Mouse (Mus musculus) frontal cortex, postnatal 10 days (tissue): Measurements from ENCODE around the gene Spon2.
A peak's percentile ranks its signal among the peaks of the same experiment; 100 is the strongest.

ENCODE experiments used
- DNase-seq, 2 experiments: peaks; one replicate each; pipeline ENCODE4 v3.0.0; 2022; ENCODE audit warnings: low spot score in 2 of 2, mixed read lengths in 1 of 2

Spon2 gene

GRCm38 (mm10) chr5:33217663-33218062 lies 592 bp downstream of the Spon2 start:
- no peak for DNase-seq

DNA sequence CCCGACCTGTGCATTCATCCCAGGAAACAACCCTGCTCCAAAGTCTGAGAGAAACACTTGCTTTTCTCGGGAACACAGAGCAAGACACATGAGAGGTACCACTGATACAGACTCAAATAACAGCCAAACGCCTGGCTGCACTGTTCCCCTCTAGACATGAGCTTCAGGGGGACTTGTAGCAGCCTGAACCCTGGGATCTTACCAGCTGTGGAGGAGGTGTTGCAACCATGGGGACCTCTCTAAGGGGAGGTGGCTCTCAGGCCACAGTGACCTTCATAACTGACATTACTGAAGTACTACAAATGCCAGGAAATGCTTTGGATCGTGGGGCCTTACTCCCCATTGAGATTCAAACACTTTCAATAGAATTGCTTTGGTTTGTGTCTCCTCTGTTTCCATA lies 3.5 kb downstream of the Spon2 start:
- no peak for DNase-seq

DNA sequence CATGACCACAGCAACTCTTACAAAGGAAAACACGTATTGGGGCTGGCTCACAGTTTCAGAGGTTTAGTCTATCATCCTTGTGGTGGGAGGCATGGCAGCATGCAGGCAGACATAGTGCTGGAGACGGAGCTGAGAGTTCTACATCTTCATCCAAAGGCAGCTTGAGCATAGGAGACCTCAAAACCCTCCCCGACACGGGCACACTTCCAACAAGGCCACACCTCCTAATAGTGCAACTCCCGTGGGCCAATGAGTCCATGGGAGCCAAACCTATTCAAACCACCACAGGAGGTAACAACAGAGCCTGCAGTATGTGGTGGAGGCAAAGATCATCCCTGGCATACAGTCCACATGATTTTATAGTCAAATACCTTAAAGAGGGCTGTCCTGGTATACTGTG lies 7.0 kb downstream of the Spon2 start:
- no peak for DNase-seq

DNA sequence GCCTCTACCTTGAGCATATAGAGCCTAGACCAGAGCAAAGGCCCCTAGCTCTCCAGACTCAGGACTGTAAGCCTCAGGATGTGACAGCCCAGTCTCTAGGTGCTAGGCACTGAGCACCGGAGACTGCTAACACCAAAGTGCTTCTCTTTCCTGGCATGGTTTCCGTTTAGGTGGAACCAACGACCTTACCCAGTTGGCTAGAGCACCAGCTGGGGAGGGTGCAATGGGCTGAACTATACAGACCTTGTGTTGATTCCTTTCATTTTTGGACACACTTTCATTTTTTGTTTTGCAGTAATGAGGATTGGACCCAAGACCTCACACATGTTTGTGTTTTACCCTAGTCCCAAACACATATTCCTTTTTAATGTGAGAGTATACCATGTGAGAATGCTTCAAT lies 7.7 kb downstream of the Spon2 start:
- DNase-seq, result no peak

DNA sequence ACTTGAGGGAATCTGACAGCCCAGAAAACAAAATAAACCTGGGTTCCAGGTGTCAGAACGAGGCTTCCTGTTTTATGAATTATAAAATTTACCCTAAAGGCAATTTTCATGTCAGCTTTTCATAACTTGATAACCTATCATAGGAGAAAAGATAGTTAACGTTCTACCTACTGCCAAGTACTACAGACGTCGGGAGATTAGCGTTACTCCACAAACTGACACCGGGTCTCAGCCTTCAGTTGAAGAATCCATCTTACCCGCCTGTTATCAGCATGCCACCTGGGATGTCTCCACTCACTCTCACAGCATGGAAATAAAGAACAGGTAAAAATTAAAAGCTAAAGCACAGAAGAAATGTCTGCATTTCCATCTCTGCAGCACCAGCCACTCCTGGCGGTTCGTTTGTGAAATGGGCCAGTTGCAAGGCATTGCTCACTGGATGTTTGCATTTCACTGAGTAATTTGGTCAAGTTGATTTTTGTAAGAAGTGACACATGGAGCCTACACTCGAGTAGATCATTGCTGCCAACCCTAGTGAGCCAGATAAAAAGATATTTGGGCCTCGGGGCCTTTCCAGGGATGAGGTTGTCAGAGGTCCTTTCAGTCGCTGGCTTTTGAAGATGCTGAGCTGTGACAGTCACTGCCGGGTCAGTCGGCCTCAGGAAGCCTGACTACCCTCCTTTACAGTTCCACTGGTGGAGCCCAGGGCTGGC lies 9.6 kb downstream of the Spon2 start:
- DNase-seq, result no peak

DNA sequence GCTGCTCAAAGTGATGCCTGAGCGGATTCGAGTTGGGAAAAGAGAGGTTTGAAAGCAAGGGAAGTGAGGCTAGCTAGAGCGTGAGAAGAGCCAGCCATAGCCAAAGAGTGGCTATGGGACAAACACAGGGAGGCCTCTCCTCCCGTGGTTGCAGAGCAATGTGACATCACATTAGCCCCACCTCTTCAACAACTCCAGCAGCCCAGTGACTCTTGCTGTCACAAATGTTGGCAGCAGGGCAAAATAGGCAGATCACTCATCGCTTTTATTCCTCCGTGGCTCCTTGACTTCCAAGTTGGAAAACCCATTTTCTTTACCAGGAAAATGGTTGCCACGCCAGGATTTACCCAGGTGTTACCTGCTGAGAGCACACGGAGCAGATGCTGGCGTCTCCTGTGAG lies 11.1 kb downstream of the Spon2 start:
- no peak for DNase-seq

GRCm38 (mm10) chr5:33206328-33206727 lies 11.9 kb downstream of the Spon2 start:
- no peak for DNase-seq

DNA sequence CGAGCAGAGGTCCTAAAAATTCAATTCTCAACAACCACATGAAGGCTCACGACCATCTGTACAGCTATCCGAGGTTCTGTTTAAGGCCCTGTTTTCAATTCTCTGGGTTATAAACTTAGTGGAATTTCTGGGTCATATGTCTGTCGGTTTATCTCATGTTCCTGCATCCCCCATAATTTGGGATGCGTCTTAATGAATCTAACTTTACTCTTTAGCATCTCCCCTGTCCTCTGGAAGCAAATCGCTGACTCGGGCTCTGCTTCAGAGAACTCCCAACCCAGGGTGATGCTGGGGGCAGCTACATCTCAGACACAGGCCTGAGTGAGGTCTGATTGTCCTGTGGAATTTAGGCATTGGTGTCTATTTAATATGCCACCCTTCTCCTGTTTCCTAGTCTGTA lies 14.0 kb downstream of the Spon2 start:
- no peak for DNase-seq

DNA sequence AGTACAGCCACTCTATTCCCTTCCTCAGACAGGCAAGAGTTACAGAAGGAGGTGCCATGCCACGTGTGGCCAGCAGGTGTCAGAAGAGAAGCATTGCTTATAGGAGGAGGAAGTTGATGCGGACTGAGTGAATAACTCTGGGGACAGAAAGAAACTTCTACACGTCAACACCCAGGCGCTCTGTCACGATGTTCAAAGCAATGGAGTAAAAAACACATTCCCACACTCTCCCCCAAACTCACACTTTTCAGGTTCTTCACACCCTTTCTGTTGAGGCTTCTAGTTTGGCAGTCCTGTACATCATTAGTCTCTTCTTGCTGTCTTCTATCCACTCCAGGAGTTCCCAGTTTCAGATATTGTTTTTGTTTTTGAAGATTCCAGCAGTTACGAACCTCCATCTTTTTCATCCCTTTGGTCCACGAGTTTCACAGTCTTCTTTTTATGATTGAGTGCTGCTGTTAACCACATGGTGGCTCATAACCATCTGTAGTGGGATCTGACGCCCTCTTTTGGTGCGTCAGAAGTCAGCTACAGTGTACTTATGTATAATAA lies 14.5 kb downstream of the Spon2 start:
- DNase-seq, result peak; percentile 30 to 79

DNA sequence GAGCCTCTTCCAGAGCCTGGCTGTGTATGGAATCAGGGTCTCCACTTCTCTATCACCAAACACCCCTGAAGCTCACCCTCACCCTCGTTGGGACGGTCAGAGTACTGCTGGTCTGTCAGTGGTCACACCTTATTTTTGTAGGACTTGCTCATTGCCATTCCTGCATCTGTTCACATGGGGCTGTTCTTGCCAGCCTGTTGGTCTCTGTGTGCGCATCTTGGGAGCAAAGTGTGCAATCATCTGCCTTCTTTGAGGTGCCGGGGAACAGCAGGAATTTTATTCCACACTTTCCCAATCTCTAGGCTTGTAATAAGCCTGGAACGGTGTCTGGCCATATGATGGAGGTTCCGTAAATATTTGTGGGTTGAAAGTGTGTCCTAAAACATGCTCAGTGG lies 15.1 kb downstream of the Spon2 start:
- no peak for DNase-seq

DNA sequence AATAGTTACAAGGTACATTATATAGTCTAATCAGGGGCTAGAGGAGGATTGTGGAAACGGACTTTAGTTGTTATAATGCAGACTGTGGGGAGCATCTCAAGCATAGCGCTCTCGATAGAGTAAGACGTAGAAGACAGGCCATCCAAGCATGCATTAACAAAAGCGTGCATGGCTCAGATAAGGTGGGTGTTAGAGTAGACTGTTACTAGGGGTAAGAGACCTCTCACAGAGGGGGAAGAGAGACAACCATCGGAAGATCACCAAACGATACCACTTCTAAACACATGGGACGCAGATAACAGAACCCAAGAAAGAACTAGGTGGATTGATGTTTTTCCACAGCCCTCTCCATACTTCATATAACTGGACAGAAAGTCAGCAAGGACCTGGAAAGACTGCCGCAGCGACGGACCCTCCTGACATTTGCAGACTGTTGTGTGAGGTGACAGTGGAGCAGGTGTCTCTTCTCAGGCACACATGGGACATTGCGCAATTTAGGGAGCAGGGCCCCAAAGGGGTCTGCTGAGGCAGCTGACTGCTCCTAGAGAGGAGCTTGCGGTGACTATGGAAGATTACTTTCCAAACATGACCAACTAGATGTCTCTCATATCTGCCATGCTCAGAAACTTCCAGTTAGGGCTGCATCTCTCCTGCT lies 15.6 kb downstream of the Spon2 start:
- no peak for DNase-seq

- DNase-seq, result no peak
These were observed 16.6 kb downstream of the Spon2 start for GRCm38 (mm10) chr5:33201697-33202096.

GRCm38 (mm10) chr5:33200071-33200470 lies 18.2 kb downstream of the Spon2 start:
- no peak for DNase-seq

GRCm38 (mm10) chr5:33195246-33195852 lies 22.9 kb downstream of the Spon2 start:
- DNase-seq, result no peak

DNA sequence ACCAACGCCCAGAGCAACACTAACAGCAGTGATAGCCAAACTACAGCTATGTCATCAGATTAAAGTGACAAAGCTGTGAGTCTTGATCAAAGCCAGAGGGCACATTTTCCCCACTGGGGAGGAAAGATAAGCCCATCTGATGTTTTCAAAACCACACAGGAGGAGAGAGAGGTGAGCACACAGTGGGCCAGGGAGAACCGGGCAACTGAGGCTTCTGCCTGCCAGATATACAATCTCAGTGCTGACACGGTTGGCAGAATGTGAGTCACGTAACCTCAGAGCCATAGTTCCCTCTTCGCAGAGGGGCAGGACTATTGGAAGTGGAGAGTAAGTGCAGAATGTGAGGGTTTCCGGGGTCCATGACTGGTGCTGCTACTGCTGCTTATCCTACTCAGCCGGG lies 24.7 kb downstream of the Spon2 start:
- DNase-seq, result no peak
